Mouse (Mus musculus): ENCODE data around the gene Mrps18b.

Mrps18b gene

DNA sequence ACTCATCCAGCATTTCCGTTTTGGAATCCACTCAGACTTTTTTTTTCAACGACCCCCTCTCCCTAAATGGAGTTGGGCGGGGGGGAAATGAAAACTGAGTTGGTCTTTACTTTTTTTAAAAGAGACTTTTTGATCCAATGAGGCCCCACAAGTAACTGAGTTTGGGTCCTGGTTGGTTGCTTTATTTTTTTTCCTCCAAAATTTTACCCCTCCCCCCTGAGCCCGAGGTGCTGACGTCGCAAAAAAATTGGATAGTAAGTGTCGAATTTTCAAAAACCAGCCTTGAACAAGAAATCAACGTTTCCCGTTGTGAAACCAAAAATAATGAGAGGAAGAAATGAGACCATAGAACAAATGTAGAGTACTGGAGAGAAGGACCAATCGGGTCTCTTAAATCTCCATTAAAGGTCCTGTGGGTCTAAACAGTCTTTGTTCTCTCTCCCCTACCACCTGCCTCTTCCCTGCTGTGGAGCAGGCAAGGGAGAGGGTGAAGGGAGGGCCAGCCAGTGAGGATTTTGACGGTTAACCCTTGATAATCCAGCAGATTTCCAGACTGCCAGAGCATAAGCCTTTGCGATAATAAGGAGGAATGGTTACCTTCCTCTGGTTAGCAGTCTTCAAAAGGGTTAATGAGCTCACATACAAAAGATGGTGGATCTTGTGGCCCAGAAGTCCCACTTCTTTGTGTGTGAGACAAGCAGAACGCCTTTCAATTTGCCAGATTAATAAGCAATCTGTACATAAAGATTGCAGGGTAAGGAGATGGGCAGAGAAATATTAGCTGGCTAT lies 1.5 kb upstream of the Mrps18b start:
- peak; percentile 60 for DNase-seq

DNA sequence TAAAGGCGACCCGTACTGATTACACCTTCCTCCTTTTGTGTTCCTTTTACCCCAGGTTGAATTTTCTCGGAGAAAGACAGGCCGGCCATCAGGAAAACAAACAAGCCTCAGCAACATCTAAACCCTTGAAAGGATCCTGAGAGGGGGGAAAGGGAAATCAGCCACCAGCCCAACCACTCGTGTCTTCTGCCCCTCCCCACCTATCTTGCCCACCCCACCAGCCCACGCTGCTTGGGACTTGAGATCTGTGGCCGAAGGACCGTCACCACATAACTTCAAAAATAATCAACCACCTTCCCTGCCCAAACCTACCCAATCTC lies 914 bp upstream of the Mrps18b start:
- DNase-seq: no peak

DNA sequence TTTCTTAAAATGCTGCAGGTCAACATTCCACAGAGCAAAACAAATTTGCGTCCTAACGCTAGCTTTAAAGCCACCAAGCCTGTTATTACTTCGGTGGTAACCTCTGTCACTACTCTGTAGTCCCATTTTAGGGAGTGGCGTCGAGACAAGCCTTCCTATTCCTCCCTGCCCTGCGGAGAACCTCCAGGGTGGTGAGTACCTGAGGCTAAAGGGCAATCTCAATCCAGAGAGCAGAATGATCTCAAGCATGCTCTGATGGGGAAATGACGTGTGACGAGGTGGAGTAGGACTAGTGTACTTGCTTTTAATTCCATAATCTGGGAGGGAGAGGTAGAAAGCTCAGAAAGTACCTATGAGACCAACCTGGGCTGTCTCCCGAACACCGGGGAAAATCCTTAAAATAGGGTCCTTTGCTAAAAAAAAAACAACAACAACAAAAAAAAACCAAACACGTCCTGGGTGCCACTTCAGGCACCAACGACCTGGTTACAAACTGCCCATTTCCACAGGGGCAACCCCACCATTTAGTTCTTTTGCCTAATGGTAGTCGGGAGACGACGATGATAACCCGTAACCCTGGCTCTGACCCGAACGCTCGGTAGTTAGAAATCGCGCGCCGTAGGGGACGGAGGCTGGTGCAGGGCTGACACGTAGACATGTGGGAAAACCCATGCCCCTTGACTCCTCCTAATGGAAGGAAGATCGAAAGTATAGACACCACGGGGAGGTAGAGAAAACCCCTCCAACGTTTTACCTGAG lies 472 bp downstream of the Mrps18b start:
- DNase-seq: peak; percentile 32

DNA sequence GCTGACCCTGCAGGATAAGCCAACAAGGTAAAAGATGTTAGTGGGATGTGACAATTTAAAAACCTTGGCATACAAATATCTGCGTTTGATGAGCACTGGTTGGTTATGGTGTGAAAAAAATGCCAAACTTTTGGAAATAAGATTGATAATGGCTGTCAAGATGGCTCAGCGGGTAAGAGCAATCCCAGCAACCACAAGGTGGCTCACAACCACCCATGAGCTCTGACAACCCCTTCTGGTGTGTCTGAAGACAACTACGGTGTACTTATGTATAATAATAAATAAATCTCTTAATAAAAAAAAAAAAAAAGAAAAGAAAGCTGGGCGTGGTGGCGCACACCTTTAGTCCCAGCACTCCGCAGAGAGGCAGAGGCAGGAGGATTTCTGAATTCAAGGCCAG lies 1.2 kb downstream of the Mrps18b start:
- DNase-seq: no peak

DNA sequence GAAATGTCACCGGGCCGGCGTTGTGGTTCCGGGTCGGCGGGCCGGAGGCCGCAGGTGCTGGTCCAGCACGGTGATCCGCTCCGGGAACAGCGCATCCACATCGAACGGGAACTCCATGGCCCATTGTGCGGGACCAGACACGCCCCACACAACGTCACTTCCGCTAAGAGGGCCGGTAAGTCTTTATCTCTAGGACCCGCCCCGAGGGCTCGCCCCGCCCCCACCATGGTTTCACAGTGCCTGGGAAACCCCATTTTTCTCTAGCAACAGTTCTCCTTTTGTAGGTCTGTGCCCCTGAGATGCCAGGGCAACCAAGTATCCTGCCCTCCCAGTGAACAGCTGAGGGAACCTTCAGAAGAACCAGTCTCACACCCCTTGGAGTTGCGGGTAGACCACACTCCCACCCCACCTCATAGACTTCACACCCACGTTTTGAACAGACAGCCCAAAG lies 6.2 kb downstream of the Mrps18b start, which contains the start of gene Atat1:
Gene Atat1 (minus strand): TSS at position 157 of the 451 bp plus-strand sequence.
- DNase-seq: peak; percentile 99

DNA sequence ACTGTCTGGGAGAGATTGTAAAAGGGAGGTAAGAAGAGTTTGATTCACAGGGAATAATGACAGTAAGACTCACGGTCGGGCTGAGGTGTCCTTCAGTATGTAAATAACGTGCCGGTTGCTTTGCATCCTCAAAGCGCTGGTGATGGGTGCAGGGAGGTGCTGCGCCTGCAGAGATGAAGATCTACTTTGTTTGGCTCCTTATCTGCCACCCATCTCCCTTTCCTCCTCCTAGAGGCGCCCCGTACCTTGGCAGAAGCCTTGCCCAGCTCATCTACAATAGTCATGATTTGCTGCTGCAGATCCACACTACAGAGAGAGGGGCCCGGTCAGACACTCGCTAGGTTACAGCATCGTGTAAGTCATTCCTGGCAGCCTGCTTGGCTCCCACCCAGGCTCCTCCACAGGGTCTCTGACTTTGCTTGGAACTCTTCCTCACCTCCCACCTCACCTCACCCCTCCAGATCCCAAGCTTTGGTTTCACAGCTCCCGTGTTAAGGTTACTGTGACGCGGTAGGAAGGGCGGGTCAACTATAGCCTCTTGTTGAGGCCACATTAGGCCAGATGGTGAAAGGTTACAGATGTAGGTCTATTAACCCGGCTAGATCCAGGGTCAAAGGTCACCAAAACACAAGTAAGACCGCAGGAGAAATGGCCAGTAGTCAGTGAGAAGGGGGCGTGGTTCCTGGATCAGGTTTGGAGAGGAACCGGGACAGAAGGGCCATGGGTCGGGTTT lies 6.8 kb downstream of the Mrps18b start:
- no peak for DNase-seq

DNA sequence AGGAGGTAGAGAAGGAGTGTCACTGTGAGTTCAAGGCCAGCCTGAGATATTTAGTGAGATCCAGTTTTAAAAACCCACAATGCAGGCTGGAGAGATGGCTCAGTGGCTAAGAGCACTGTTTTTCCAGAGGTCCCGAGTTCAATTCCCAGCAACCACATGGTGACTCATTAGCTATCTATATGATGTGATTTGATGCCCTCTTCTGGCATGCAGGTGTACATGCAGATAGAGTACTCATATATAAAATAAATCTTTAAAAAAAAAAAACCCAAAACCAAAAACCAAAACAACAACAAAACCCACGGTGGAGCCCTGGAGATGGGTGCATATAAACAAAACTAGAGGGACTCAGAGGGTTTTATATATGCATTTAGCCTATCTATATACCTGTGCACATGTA lies 8.6 kb downstream of the Mrps18b start:
- peak; percentile 32 for DNase-seq

DNA sequence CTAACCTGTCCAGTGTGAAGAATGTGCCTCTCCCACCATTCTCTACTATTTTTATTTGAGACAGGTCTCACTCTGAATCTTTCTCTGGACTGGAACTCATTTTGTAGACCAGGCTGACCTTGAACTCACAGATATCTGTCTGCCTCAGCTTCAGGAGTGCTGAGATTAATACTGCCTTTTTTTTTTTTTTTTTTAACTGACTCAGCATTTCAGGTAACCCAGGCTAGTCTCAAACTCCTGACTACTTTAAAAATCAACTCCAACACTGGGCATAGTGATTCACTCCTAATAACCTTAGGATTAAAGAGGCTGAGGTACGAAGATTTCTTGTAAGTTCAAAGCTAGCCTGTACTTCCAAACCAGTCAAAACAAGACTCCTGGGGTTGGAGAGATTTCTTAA lies 10.6 kb downstream of the Mrps18b start:
- DNase-seq: no peak

DNA sequence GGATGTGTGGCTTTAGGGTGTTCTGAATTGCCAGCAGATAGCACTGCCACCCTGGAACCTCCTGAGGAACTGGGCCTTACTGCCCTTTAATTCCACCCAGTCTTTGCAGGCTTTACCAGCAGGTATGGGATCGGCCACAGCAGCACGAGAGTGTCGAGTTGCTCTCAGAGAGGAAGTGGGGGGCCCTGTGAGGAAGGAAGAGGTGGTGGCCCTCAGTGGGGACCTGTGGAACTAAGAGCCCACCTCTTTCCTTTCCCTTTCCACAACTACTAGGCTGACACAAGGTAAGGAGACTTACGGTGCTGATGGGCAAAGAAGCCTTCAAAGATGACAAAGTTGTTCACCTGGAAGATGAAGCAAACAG lies 12.2 kb downstream of the Mrps18b start:
- DNase-seq: no peak

DNA sequence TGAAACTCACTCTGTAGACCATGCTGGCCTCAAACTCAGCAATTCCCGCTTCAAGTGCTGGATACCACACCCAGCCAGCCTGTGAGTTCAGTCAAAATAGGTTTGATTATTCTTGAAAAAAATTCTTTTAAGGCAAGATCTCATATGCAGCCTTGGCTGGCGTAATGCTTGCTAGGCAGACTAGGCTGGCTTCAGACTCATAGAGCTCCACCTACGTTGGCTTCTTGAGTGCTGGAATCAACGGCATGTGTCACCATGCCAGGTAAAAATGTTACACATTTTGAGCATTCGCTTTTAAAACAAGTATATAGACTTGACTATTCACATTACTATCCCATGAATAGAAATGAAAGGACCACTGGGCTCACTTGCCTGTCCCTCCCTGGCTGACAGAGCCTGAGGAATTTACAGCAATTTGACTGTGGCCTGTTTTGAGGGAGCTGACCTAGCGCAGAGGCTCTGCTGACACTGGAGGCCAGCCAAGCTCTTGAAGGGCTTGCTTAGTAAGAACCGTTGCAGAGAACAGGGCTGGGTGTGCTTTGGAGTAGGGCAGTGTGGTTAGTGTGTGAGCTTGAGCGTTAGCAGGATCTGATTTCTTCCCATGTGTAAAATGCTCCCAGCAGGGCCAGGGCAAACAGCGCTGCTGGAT lies 12.7 kb downstream of the Mrps18b start:
- DNase-seq: peak; percentile 88

DNA sequence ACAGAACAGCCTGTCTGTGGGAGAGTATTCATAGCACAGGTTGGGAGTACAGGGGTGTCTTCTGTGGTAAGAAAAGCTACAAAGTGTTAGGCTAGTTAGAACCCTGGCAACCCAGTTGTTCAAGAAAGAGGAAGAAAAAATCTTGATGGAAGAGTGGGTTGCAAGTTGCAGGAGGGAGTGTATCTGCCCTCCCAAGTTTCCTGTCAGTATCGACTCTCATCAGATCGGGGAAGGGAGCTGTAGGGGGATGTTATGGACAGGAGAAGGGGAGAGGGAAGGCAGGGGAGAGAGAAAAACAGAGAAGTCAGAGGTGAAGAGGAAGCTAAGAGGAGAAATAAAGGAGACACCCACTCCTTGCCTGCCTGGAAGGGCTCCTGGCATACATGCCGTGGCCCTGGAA lies 15.6 kb downstream of the Mrps18b start:
- DNase-seq: no peak

DNA sequence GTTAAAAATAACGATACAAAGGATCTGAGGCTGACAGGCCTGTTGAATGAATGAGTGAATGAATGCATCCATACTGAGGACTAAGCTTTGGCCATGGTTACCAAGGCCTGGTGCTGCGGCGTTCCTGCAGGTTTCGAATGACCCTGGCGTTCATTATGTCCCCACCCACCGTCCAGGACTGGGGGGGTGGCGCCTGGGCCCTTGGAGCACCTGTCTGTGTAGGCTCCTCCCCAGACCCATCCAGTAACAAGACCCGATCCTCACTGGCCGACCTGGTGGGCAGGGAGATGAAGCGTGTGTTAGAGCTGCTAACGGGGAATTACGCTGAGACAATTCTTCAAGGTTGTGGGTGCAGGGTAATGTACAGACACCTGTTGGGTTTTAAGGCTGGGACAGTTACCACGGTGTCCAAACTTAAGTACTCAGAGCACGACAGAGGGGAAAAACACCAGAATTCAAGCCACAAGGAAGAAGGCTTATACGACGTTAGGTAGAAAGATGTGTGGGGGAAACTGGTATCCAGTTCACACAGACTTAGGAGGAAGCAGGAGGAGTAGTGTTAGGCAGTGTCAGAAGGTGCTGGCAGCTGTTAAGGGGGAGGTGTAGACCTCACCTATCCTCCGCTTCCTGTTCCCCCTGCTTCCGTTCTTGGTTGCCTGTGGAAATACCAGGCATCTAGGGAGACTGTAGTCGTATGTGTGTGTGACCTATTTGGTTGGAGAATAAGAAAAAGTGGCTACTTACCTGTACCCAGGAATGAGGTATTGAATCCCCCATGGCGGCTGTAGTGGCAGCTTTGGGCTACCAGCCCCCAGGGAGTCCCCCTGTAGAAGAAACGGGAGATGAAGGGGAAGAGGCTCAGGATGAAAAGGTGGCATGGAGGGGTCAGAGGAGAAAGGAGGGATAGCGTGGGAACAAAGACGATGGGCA lies 18.3 kb downstream of the Mrps18b start:
- DNase-seq: no peak

DNA sequence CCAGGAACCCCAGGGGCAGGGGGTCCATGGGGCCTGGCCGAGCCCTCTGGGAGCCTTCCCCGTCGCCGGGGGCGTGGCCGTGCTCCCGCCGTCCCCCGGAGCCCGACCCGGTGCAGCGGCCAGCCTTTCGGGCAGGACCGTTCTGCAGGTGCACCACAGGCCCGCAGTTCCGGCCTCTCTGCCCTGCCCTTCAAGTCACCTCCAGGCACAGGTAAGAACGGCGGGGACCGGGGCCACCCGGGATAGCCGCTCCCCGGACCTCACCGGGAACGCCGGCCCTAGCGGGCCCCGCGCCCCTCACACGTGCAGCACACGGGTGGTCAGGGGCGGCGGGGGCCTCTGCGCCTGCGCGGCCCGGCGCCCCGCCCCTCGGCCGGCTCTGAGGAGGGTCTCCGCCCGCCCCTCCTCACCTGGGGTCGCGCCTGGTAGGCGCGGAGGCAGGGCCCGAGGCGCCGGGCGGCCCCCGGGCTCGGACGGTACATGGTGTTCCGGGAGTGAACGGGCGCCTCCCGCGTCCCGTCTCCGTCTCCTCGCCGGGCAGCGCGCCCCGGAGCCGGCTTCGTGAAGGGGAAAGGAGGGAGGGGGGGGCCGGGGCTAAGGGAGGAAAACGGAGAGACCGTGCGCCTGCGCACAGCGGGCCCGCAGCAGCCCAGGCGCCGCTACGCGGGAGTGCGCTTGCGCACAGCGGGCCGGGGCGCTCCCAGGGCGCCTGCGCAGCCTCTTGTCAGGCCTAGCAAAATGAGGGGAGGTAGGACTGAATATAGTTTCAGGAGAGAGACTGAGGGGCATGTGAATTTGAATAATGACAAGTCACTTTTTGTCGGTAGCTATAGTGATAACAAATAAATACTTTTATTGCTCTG lies 19.2 kb downstream of the Mrps18b start, which contains the start of gene 2310061I04Rik:
Gene 2310061I04Rik (minus strand): TSS at position 651 of the 863 bp plus-strand sequence.
- peak; percentile 92 for DNase-seq

DNA sequence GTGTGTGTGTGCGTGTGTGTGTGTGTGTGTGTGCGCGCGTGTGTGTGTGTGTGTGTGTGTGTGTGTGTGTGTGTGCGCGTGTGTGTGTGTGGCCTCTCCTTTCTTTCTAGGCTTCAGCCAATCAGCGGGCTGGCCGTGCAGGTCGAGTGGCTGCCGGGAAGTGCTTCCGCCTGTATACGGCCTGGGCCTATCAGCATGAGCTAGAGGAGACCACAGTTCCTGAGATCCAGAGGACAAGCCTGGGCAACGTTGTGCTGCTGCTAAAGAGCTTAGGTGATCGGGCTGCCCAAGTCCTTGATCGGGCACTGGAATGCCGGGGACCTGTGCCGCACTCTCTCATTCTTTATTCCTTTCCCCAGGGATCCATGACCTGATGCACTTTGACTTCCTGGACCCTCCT lies 28.5 kb downstream of the Mrps18b start:
- DNase-seq: no peak

DNA sequence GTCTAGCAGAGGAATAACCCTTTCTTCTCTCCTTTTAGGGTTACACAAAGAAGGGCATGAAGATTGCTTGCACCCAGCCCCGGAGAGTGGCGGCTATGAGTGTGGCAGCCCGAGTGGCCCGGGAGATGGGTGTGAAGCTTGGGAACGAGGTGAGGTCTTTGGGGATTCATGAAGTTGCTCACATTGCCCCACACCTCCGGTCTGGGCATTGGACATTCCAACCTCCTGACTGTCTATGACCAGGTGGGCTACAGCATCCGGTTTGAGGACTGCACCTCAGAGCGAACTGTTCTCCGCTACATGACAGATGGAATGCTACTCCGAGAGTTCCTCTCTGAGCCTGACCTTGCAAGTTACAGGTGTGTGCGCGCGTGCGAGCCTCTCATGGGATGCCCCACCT lies 32.4 kb downstream of the Mrps18b start:
- DNase-seq: no peak

DNA sequence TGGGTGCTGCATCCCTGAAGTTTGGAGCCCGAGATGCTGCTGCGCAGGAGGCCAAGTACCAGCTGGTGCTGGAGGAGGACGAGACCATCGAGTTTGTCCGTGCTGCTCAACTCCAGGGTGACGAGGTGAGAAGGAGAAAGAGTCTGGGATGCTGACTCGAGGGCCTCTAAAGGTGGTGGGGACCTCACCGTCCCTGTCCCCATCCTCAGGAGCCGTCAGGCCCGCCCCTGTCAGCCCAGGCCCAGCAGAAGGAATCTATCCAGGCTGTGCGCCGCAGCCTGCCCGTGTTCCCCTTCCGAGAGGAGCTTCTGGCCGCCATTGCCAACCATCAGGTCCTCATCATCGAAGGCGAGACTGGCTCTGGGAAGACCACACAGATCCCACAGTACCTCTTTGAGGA lies 33.3 kb downstream of the Mrps18b start:
- no peak for DNase-seq

DNA sequence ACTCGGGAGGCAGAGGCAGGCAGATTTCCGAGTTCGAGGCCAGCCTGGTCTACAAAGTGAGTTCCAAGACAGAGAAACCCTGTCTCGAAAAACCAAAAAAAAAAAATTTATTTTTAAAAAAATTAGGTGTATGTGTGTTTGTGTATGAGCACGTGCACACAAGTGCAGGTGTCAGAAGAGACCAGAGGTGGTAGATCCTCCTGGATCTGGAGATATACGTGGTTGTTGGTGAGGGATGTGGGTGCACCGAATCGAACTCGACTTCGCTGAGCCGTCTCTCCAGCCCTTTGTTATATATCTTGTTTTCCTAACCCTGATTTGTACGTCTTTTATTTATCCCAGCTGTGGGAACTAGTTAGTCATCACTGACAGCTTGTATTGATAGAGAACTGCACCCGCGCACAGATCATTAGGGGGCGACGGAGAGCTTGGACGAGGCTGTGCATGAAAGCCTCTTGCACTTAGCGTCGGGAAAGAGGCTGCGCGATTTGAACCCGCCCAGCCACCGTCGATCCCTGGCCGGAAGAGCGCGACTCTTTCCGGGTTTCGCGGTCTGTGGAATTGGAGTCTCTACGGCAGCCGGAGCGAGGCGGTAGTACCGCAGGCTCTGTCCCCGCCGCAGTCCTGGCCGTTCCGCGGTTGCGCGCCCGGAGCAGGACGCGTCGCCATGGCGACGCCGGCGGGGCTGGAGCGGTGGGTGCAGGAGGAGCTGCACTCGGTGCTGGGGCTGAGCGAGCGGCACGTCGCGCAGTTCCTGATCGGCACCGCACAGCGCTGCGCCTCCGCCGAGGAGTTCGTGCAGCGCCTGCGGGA lies 36.7 kb downstream of the Mrps18b start, which contains the start of gene Dhx16:
Gene Dhx16 (plus strand): TSS at position 575 of the 813 bp plus-strand sequence.
- DNase-seq: peak; percentile 98

DNA sequence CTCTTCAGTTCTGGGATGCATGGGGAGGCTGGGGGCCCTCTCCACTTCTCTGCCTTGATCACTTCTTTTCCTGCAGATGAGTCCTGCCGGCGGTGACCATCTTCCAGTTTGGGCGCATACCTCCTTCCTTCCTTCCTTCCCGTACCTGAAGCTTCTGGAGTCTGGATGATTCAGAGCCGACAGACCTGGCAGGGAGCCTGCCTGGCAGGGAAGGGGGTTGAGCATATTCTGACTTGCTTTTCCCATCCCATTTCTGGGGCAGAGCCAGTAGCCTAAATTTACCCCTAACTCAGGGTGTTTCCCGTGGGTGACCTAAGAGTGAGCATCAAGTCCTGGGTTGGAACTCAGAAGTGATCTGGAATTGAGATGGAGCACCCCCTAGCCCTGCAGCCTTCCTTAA lies 41.5 kb downstream of the Mrps18b start:
- no peak for DNase-seq

DNA sequence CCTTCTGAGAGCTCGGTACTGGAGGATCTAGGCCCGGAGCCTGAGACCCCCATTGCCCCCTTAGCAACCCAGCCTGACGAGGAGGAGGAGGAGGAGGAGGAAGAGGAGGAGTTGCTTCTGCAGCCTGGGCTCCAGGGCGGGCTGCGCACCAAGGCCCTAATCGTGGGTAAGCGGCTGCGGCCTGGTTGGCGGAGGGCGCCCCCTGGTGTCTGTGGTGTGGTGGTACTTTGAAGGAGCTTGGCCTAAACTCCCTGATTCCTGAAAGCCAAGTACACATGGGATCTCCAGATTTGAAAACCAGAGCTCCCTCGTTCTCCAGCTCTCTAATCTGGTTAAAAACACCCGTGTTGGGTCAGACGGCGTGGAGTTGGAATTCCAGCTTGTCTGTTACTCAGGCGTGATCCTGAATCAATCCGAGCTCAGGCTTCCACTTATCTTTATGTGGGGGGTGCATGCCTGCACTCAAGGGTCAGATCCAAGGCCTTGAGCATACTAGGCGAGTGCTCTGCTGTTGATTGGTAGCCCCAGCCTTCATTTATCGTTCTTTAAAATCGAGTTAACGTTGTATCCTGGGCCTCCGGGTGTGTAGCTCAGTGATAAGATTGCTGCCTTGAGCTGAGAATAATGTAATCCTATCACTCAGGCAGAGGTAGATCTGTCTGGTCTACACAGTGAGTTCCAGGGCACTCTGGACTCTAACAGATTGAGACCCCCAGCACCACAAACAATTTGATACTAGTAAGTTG lies 42.2 kb downstream of the Mrps18b start:
- peak; percentile 90 for DNase-seq

All from lung, postnatal 36 days (tissue).